Mouse (Mus musculus): Measurements from ENCODE around the gene Pck1.

DNA sequence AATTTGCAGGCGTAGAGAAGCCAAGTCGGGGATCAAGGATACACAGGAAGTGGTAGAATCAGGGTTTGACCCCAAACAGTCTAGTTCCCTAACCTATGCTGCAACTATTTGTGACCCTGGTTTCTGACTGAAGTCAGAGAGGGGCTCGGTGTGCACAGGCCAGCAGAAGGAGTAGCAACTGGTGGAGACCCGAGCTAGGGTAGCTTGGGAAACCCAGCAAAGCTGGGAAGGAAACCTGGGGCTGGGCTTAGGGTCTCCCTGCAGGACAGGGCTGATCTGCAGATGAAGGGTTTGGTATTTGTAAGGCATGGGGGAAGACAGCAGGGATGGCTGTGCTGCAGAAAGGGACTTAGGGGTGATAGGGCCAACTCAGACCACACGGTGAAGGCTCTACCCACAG lies 24.6 kb downstream of the Pck1 start:
- TF ChIP-seq POLR2A (IDR thresholded peaks at IDR 0.05; ENCODE audit: low read depth, low read length): no peak
- no peak for TF ChIP-seq CTCF (IDR thresholded peaks at IDR 0.05; ENCODE audit: extremely low read depth, insufficient read depth, insufficient read length, insufficient replicate concordance)
